8 mouse cellular contexts compared by ENCODE assay signal in the genomic region with DNA sequence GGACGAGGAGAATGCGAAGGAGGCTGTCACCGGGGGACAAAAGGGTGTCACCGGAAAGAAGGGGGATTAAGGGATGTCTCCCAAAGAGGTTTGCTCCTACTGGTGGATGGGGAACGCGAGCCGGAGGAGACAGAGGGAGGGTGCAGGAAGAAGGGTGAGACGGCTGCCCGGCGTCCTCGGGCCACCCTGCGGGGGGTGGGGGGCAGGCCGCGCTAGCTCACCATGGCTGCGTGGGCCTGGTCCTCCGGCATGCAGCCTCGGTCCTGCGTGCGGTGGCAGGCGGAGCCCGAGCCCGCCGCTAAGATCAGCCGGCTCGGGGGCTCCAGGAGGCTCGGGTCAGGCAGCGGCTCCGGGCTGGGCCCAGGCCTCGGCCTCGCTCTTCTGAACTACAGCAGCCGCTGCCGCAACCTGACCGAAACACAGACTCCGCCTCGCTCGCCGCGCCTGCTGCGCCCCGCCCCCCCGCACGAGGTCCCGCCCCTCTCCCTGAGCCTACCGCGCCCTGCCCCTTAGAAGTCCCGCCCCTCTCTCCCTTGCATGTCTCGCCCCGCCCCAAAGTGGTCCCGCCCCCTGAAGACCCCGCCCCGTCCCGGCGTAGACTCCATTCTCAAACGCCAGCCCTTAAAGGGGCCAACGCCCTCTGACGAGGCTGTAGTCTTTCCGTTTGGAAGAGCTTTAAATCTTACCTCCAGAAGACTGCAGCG. TPM values are rescaled to one million over a fixed set of nuclear protein-coding genes. Genes with fewer than 3 reads are reported as not detected.
DNase-seq lines count a peak whose midpoint lies in the region; ATAC-seq and TF ChIP-seq lines count a peak whose summit lies in the region.

A gene (minus strand): TSS at position 427 of the 704 bp plus-strand sequence.

- H3K36me3 ChIP-seq in embryonic facial prominence, embryonic 15.5 days, result no peaks in the 10 kb centered on the region

- peak within 1 kb of the TSS; percentile 91 for H3K27ac ChIP-seq in bone marrow, adult 2 months (ENCODE audit: control insufficient read depth, insufficient read depth, low read depth, low read length, poor library complexity)
- peak within 1 kb of the TSS; percentile 92 for H3K27ac ChIP-seq in embryonic facial prominence, embryonic 15.5 days (replicated peaks)

- no peak for TF ChIP-seq CTCF in bone marrow, adult 2 months (IDR thresholded peaks at IDR 0.05; ENCODE audit: control insufficient read depth, insufficient read depth, low read length)

- H3K9ac ChIP-seq in embryonic facial prominence, embryonic 15.5 days, result peak within 1 kb of the TSS; percentile 75

- no peaks in the 10 kb centered on the region for H3K9me3 ChIP-seq in embryonic facial prominence, embryonic 15.5 days (replicated peaks)

- peak within 1 kb of the TSS; percentile 68 for H3K4me2 ChIP-seq in embryonic facial prominence, embryonic 15.5 days (replicated peaks)

- H3K4me1 ChIP-seq in bone marrow, adult 2 months (ENCODE audit: control insufficient read depth, insufficient read depth, low read length), result peaks cover 3% of the 10 kb centered on the region; the same call in 1 of the 2 replicates
- H3K4me1 ChIP-seq in embryonic facial prominence, embryonic 15.5 days, result peaks cover 20% of the 10 kb centered on the region

- DNase-seq in A20 (ENCODE audit: low read depth, low spot score) (peak; percentile 95), liver (peak; percentile 98)
- peak; percentile 80 for DNase-seq in heart, adult 8-10 months (ENCODE audit: low spot score)
- DNase-seq in kidney, adult 9 months, result peak; percentile 81
- peak; percentile 87 to 95 for DNase-seq in spleen, postnatal 4 days (ENCODE audit: low spot score in 2 of 2)

- ATAC-seq in embryonic facial prominence, embryonic 15.5 days (ENCODE audit: insufficient number of reproducible peaks, low FRiP score, low TSS enrichment, low read depth), result peak; percentile 96
- peak; percentile 95 for ATAC-seq in monocyte, adult 5-6 weeks (replicated peaks; ENCODE audit: insufficient number of reproducible peaks, low FRiP score, low TSS enrichment, poor library complexity, severe bottlenecking)

- TF ChIP-seq POLR2A in bone marrow, adult 2 months (IDR thresholded peaks at IDR 0.05; ENCODE audit: borderline replicate concordance, control insufficient read depth, low read depth, low read length), result peak; percentile 90; the same call in 1 of the 2 replicates

- H3K4me3 ChIP-seq in bone marrow, adult 2 months (replicated peaks; ENCODE audit: control insufficient read depth, low read depth, low read length), result peak within 1 kb of the TSS; percentile 95
- peak within 1 kb of the TSS; percentile 74 for H3K4me3 ChIP-seq in embryonic facial prominence, embryonic 15.5 days (replicated peaks)

- no peaks in the 10 kb centered on the region for H3K27me3 ChIP-seq in embryonic facial prominence, embryonic 15.5 days

- under 1% methylated on average over 48 of the region's 58 CpGs for WGBS in bone marrow, adult 2 months
- WGBS in embryonic facial prominence, embryonic 15.5 days, result under 1% methylated on average over 51 of the region's 58 CpGs

RNA-seq across cellular contexts. Expression of the gene that starts here (rescaled TPM):
- 3.3 and 5.5 TPM in 2 replicates for polyA plus RNA-seq in bone marrow, adult 2 months (2011; ENCODE audit: insufficient read depth, insufficient read length, low replicate concordance, missing spikeins)
- polyA plus RNA-seq in embryonic facial prominence, embryonic 15.5 days (2015; fragmentation: Nextera tagmentation; extraction: Ambion mirVana), result 10.7 and 11.5 TPM in 2 replicates
- 10 to 100 TPM; 38.1 to 41.9 (median 40.5) TPM for total RNA-seq in heart, adult 8-10 months (2022)
- total RNA-seq in monocyte, adult 5-6 weeks (2017), result 21.1 to 28.9 TPM (median 23.0 TPM) in 3 replicates

Comparison
In these comparisons a context has a peak if more than half of its experiments do, and no peak if none do; other contexts are left out.
1. Peak in every context shown above with its lines: DNase-seq, ATAC-seq, H3K4me3 ChIP-seq and H3K27ac ChIP-seq.